Mouse (Mus musculus): ENCODE data around the gene Map1s.

Map1s gene

DNA sequence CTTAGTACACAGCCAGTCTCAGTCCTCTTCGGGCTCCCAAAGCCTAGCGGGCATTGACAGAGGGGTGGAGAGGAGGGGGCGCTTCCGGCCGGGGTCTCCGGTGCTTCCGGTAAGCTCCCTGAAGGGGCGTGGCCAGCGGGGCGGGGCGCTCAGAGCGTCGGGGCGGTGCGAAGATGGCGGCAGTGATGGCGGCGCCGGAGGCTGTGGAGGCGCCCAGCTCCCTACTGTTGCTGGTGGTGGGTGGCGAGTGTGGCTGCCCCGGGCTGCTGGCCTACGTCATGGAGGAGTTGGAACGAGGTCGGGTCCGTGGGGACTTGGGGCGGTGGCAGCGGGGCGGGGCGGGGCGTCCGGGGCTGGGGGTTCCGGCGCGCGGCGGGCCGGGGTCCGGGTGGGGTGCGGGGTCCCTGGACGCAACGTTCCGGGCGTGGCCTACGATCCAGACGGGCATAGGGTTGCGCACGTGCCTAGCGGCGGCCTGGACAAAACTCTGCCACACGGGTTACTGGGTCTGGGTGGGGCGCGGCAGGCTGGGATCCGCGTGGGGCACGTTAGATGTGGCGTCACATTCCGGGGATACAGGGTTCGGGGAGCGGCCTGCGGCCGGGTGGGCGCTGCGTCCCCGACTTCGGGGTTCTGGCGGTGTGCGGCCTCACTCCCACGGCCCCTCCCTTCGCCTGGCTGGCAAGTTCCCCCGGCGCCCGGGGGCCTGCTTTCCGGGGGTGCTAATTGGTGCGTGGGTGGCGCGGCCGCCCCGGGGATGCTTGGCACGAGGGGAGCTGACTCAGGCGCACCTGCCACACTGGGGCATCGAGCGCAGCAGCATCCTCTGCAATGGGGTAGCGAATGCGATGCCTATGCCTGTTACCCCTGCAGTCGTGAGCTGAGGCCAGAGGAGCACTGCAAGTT lies at the start of gene Map1s:
TSS of gene Map1s (plus strand) at position 102 of the 906 bp plus-strand sequence.
- DNase-seq (ENCODE audit: low spot score in 2 of 2): peak; percentile 73 to 85

DNA sequence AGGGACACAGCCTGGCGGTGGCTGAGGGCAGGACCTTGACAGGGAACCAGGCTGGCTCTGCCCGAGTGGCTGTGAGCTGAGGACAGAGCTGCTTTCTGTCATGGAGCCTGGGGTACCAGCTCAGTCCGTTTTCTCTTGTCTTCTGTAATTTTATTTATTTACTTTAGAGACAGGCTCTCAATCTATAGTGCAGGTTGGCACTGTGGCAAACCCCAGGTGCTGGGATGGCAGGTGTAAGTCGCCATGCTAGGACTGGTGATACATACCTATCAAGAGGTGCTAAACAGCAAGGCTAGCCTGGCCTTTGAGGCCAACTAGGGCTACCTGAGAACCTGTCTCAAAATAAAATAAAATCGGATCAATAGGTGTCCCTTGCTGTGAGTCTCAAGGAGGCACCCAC lies 49.7 kb upstream of the Map1s start:
- no peak for DNase-seq (ENCODE audit: low spot score in 2 of 2)

DNA sequence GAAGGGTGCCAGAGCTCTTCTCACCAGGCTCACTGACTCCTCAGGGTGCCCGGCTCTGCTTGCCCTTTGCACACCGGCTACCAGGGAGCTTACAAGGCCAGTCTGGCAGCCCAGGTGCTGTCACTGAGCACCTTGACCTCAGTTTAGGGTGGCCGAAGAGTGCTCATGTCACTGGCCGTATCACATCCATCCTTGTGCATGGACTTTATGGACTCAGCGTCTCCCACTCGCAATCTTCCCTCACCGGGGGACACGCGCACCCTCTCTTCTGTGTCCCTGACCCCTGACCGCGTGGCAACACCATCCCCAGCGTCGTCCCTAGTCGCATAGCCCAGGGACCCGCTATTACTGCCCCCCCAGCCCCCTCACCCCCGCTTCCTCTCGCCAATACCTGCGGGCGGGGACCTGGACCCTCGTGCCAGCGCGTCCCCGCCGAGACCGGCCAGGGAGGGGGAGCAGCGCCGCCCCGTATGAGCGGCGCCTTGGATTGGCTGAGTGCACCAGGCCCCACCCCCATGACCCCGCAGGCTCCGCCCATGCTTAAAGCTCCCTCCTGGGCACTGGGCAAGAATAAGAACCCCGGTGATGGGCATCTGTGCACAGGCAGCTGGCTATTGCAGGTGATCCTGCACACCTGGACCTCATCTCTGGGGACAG lies 49.1 kb upstream of the Map1s start:
- DNase-seq (ENCODE audit: low spot score in 2 of 2): peak in 1 of 2 experiments; percentile 73

GRCm38 (mm10) chr8:70857516-70857915 lies 48.2 kb upstream of the Map1s start:
- DNase-seq (ENCODE audit: low spot score in 2 of 2): no peak

DNA sequence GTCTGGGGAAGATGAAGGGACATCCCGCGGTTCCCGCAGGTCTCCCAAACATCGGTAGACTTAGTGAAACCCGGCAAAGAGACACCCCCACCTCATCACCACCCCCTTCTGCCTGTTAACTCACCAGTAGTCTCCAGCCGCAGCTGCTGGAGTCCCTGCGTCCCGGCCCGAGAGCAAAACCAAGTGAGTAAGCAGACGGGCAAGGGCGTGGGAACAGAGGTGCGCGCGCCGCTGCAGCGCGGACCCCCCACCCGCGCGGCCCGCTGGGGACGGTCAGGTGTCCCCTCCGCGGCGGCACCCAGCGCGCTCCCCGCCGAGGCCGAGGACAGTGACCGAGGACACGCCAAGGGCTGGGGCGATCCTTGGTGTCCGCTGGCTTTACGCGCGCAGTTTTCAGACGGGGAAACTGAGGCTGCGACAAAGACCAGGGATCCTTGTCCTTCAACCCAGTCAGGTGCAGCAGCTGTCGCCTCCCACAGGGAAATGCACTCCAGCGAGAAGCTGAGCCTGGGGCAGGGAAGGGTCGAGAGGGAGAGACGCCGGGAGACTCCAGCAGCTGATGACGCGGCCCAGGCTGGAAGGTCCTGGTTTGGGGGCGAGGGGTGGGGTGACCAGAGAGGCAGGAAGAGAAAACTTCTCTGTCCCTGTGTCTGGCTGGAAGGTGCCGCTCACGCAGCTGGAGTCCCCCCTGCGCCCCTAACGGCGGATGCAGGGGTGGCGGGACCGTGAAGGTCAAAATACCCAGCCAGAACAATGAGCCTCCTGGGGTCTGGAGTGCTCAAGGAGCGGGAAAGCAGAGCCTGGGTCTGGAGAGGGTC lies 42.7 kb upstream of the Map1s start, which contains the start of gene Kcnn1:
TSS of gene Kcnn1 (minus strand) at position 435 of the 818 bp plus-strand sequence.
- DNase-seq (ENCODE audit: low spot score in 2 of 2): no peak

DNA sequence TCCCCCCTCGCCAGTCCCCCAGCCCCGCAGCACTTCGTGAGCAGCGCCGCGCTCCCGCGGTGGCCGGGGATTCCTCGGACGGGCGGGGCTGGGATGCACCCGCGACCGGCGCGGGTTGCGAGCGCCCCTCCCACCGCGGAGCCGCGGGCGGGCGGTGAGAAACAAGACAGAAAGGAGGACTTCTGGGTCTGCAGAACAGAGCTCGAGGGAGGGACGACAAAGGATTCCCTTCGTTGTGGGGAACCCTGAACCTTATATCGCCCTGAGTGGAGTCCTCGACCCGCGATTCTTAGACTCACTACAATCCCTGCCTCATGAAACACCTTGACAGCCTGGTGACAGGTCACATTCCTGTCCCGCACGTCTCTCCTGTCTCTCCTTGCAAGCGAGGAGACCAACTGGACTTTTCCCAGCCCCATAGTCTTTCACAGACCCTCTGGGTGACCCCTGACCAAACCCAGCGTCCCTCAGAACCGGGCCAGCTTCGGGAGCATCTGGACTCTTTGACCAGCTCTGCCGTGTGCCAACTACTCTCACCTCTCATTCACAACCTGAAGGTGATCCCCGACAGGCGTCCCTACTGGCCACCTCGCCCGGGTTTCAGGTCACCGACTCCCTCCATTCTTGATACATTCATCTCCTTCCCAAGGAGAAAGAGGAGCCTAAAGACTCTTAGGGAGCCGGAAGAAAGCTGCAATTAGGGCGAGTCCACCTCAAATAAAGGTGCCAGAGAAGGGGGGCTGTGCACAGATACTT lies 41.6 kb upstream of the Map1s start:
- DNase-seq (ENCODE audit: low spot score in 2 of 2): peak in 1 of 2 experiments; percentile 38

- DNase-seq (ENCODE audit: low spot score in 2 of 2): peak in 1 of 2 experiments; percentile 44
Observed at GRCm38 (mm10) chr8:70864712-70865221, 41.0 kb upstream of the Map1s start.

GRCm38 (mm10) chr8:70865350-70866000 lies 40.3 kb upstream of the Map1s start:
- peak; percentile 95 to 99 for DNase-seq (ENCODE audit: low spot score in 2 of 2)

GRCm38 (mm10) chr8:70866001-70866520 lies 39.7 kb upstream of the Map1s start:
- no peak for DNase-seq (ENCODE audit: low spot score in 2 of 2)

GRCm38 (mm10) chr8:70866566-70866965 lies 39.2 kb upstream of the Map1s start:
- DNase-seq (ENCODE audit: low spot score in 2 of 2): no peak

DNA sequence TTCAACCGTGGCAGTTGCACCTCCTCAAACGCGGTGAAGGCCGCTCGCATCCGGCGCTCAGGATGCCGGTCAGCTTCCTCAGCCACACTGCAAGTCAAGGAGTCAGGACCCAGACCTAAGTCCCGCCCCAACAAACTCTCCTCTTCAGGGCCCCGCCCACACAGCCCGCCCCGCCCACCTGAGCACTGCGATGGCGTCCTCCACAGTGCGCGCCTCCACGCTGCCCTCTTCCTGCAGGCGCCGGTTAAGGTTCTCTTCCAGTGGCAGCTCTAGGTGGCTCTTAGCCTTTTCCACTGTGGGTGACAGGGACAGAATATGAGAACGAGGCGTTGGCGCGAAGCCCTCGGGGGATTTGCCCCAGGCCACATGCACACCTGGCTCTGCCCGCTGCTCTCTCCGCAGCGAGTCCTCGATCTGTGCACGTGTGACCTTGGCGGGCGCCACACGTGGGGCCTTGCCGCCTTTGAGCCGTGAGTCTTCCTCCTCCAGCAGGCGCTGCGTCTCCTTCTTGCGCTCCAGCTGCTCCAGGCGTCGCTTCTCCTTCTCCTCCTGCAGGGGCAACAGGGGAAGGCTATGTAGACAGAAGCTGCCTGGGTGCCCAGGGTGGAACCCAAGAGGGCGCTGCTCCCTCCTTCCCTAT lies 37.1 kb upstream of the Map1s start:
- DNase-seq (ENCODE audit: low spot score in 2 of 2): peak in 1 of 2 experiments; percentile 82

GRCm38 (mm10) chr8:70869199-70869571 lies 36.5 kb upstream of the Map1s start:
- DNase-seq (ENCODE audit: low spot score in 2 of 2): no peak

DNA sequence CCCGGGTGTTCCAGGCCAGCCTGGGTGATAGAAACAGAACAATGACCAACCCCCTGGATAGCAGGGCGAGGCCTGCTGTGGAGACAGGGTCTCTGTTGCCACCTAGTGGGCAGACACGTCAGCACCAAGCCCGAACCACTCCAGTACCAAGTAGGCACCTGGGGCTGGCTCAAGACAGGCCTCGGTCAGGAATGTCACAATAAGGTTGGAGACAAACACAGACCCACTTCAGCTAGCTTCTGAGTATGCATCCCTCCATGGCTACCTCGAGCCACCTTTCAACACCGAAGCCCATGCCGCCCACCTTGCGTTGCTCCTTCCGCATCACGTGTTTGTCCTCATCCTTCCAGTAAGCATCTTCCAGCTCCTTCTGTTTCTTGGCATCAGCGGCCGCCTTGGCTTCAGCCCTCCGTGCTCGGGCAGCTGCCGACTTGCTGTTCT lies 36.1 kb upstream of the Map1s start:
- DNase-seq (ENCODE audit: low spot score in 2 of 2): peak; percentile 70 to 85

DNA sequence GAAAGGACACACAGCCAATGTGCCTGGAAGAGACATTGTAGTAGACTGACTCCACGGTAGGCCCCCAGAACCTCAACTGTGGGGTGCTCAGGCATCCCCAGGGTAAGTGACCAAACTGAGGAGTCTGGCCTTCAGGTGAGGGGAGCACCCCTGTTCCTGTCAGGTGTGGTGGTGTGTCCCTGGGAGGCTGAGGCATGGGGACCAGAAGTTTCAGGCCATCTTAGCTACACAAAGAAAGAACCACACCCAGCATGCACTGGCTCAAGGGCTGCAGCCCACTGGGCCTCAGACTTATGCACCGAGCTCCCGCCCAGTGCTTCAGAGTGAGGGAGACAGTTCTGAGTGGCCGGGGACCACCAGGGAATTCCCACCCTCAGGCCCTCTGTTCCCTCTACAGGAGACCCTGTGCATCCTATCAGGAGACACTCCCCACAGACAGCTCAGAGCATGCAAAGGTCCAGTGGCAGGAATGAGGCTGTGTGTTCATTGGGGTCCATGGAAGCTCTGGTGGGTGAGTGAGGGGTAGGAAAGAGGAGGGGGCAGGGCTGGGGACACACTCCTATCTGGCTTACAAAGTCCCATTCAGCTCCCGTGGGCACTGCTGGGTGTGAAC lies 34.4 kb upstream of the Map1s start:
- DNase-seq (ENCODE audit: low spot score in 2 of 2): no peak

GRCm38 (mm10) chr8:70872643-70873363 lies 32.9 kb upstream of the Map1s start:
- DNase-seq (ENCODE audit: low spot score in 2 of 2): no peak

DNA sequence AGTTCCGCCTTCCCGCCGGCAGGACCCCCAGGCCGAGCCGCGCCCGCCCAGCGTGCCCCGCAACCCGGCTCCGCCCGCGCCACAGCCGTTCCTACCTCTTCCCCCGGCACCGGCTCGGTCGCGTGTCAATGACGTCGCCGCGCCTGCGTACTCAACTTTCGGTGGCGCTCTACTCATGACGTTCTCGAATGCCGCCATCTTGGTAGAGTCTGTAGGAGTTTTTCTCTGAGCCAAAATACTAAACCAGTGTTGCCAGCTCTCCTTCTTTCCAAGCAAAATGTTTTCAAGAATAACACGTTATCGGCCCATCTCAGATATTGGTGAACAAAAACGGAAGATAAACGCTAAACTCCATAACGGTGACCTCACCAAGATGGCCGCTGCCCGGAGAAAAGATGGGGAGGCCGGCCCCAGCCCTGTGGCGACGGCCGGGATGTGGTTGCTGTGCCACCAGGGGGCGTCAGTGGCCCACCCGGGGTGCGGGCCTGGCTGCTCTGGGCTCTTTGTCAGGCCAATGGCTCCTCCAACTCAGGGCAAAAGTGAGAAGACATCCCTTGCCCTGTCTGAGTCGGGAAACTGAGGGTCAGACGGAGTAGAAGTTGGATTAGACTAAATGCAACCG lies 32.3 kb upstream of the Map1s start, which contains the start of gene Ccdc124:
TSS of gene Ccdc124 (minus strand) at position 572 of the 622 bp plus-strand sequence.
- peak; percentile 94 to 97 for DNase-seq (ENCODE audit: low spot score in 2 of 2)

DNA sequence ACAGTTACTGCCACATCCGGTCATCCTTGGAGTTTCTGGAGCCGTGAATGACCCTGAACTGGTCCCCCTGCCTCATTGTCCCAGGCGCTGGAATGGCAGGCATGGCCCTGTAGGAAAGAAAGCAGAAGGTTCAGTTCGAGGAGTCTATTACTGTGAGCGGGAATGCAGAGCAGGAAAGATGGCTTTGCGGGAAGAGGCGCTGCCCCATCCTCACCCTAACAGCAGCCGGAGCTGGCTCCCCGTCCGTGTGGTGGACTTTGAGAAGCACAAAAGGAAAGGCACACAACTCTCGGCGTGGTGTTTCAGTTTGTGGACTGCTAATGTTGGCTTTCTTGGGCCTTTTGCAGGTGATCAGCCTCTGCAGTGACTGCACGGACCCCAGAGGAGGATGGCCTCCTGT lies 31.3 kb upstream of the Map1s start:
- DNase-seq (ENCODE audit: low spot score in 2 of 2): no peak

DNA sequence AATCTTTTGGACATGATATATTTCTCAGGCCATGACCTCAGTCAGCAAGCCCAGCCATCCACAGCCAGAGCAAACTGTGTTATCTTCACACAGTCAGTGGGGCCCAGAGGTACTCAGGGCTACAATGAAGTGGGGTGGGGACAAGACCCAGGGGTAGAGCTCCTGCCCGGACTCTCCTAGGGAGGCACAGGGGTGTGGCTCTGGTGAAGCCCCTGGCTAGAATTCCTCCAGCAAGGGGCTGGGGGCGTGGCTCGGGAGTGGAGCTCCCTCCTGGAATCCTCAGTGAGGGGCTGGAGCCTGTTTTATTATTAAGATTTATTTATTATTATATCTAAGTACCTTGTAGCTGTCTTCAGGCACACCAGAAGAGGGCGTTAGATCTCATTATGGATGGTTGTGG lies 29.4 kb upstream of the Map1s start:
- no peak for DNase-seq (ENCODE audit: low spot score in 2 of 2)
